Mouse (Mus musculus) adipocyte (in vitro differentiated cells): Measurements from ENCODE around the gene Xrra1.
"Not testable (repeated sequence)": the region's sequence is repeated elsewhere in the genome, so short reads cannot be mapped to it uniquely, and the experiment has no call there.

Experiments
- DNase-seq: peaks from one replicate; pipeline ENCODE4 v3.0.0-alpha.2; 2016; ENCODE audit warnings: low spot score

Gene Xrra1

DNA sequence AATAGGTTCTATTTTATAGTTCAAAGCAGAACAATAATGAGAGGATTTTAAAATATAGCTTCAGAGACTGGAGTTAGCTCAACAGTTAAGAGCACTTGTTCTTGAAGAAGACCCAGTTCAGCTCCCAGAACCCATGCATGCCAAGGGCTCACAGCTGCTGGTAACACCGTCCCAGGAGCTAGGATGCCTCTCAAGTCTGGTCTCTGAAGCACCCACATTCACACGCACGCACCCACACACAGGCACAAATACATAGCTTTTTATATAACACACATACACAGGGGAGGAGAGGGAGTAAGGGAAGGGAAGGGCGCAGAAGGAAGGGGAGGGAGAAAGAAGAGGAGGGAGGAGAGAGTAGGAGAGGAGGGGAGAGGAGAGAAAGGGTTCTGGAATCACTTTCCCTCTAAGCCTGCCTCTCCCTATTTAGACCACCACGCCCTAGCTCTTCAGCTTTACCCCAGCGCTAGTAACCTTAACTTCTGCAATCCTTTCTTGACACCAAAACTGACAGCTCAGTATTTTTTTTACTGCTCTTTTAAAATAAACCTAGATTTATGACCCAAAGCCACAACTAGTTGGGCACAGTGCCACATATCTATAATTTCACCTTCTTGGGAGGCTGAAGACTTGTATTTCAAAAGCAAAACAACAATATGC is 94.7 kb downstream of the Xrra1 start:
- no peak for DNase-seq

DNA sequence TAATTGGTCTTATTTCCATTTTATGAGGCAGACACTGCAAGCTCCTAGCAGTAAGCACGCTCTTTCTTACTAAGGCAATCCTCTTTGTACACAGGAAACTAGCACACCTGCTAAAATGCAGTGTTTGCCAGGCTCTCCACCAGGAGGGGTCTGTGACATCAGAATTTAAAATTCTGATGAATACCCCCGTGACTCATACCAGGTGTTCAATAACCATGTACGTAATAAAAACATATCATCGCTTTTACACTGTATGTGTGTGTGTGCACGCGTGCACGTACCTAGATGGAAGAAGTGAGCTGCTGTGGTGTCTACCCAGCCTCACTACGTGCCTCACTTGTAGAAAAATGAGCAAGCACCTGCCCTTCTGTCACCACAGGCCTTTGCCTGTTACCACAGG is 95.3 kb downstream of the Xrra1 start:
- no peak for DNase-seq

DNA sequence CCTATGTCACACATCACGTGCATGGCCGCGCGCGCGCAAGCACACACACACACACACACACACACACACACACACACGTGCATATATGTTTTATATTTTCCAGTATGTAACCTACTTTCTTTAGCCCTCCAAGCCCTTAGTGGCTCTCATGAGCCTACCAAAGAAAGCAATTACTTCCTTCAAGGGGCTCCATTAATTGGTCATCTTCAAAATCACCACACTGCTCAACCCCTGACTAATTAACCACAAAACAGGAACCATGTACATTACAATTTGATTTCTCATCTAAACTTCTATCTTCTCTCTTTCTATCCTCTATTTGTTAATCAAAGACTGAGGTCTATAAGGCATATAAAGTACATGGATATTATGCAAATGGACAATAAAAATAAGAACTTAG is 97.2 kb downstream of the Xrra1 start:
- no peak for DNase-seq

DNA sequence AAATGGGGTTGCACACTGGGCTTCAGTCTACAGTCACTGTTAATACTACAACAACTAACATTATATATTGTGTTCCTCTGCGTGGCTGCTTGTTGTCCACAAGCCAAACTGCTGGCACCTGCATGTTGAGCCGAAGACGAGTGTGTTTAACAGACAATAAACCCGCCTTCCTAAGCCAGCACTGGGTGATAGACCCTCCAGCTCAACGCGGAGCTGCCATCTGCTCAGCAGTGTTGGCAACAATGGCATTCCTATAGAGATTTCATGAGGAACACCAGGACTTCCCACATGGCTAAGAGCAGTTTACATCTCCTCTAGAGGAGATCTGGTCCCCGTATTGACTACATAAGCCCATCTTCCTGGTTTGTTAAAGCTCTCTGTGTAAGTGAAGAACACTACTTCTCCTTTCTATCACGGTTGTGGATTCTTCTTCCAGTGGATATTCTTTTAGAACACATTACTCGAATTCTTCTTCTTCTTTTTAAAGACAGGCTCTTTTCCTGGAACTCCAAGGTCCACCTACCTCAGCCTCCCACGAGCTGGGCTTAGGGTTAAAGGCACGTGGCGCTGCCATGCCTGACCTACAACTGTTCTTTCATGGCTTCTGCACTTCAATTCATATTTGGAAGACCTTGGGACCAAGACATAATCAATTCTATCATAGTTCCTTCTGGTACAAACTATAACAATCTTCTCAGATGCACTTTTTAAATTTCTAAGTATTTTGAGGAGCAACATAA is 98.5 kb downstream of the Xrra1 start:
- no peak for DNase-seq

DNA sequence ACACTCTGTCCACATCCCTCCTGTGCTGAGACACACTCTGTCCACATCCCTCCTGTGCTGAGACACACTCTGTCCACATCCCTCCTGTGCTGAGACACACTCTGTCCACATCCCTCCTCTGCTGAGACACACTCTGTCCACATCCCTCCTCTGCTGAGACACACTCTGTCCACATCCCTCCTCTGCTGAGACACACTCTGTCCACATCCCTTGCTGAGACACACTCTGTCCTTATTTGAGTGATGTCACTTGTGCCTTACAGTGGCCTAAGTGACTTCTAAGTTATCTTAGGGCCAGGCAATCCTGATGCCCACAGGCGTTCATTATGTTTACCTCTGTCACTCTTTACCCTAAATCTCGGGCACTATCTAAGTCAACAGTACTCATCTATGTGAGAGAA is 101.7 kb downstream of the Xrra1 start:
- not testable (repeated sequence) for DNase-seq

DNA sequence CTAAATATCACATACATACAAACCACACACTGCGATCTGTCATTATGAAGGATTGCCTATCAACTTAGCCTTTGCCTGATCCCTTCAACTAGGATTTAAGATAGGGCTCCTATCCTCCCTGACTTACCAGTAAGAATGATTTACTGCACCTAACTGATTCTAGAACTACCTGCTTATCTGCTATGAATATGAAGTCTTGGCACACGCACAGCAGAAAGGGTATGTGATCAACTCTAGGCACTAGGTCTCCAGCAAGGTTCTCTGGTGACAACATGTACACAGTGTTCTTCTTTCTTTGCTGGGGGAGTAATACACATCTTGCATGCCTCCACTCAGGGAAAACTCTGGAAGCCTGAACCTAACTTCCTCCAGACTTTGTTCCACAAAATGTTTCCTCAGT is 102.6 kb downstream of the Xrra1 start:
- DNase-seq: no peak

DNA sequence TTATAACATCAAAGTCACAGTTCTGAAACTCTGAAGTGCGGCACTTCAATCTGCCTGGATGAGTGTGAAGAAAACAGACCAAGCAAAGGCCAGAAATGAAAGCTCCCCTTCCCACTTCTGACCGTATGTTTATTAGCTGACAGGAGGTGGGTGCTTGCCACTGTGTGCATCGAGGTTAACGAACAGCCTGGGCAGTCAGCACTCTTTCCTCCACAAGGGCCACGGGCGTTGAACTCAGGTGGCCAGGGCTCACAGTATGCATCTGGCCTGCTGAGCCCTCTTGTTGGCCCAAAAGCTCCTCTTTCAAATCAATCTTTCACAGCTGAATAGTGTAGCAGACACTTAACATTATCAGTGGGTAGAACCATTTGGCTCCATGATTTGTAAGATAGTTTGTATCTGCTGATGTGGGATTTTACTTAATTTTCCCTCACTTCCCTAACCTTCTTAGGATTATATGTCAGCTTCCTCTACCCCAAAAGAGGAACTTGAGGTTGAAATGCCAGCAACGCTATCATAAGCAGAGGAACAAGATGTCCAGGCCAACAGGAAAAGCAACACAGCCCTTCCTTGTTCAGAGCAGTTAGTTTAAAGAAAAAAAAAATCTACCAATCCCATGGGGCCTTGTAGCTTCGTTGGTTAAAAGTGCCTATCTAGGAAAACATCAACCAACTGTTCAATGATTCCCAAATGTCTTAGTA is 103.8 kb downstream of the Xrra1 start:
- no peak for DNase-seq

DNA sequence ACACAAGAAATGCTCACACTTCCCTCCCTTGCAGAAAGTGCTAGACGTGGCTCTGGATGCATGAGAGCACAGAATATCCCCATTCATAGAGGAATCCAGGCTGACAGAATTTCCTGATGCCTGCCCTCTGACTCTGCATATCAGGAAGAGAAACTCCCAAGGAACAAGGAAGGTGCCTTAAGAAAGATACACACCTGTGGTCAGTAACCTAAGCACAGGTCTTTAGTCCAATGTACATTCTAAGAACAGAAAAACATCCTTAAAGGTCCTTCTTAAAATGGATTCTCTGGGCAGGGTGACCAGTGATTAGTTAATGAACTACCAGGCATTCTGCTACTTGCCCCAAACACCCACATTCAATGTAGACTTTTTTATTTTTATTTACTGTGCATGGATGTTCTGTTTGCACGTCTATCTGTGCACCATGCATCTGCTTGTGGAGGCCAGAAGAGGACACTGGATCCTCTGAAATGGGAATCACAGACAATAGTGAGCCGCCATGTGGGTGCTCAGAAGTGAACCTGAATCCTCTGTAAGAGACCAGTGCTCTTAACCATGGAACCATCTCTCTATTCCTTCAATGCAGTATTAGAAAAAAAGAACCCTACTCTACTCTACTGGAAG is 104.4 kb downstream of the Xrra1 start:
- no peak for DNase-seq

DNA sequence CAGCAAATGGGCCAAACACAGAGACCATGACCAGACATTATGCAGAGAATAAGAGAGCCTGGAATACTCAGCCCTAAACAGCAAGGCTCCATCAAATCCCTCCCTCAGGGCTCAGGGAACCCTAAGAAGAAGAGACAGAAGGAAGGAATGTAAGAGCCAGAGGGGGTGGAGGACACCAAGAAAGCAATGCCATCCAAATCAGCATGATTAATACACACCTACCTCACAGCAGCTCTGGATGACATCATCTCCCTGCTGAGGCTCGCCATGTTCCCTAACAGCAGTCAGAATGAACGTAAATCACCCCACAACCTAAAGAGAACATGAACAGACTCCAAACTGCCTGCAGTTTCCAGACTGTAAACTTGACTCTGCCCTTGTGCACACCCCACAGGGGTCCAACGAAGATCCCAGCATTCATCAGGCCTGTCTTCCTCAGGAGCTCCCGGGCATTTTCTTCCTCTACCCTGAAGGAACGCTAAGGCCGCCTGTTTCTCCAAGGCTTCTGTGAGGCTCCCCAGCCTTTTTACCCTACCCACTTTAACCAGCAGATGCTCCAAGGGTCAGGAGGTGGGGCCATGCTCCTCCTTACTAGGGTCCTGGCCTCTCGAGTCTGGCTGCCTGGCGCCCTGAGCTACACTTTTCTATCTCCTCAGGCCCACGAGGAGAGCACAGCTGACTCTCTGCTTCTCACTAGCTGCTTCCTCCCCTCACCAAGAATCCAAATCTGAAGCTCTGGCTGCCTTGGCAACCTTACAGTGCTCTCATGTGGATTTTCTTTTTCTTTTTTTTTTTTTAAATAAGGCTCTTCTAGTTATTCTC is 106.3 kb downstream of the Xrra1 start:
- no peak for DNase-seq

DNA sequence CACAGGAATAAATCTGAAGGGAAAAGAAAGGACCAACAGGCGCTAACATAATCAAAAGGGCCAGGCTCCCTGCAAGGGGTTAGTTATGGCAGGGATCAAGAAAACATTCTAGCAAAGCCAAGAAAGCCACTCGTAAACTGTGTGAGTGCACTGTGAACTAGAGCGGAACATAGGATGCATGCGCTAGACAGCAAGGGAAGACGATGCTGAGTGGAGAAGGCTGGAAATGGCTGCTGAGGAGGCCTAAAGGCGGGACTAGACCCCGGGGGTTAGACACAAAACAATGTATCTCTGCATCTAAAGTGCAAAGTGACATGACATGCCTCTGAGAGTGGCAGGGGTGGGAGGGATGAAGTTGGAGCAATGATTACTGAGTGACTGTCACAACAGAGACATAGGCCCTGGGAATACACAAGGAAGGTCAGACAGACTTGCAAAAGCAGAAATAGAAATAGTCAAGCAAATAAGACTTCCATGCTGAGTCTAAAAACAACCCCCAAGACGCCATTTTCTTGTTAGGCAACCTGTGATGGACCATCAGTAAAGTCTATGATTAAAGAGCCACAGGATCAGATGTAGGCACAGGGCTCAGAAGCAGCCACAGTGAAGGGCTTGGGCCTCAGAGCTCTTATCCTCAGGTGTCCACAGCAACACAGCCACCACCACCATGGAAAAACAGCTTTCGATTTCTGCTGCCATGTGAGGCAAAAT is 107.2 kb downstream of the Xrra1 start:
- no peak for DNase-seq
